Comparison of ENCODE assay signal across 8 mouse cellular contexts in genomic region chr10:92721771-92722619, GRCm38 (mm10). TPM values are rescaled to one million over a fixed set of nuclear protein-coding genes. Genes with fewer than 3 reads are reported as not detected.
DNase-seq lines count a peak whose midpoint lies in the region; ATAC-seq and TF ChIP-seq lines count a peak whose summit lies in the region.

Gene Nedd1 (minus strand): TSS chr10:92722420.

- peak within 1 kb of the TSS; percentile 79 for H3K4me3 ChIP-seq in hindbrain, embryonic 10.5 days
- H3K4me3 ChIP-seq in lung, postnatal 0 days (ENCODE audit: low read depth, low read length): peak within 1 kb of the TSS; percentile 90

- DNase-seq in MEL-GATA-1-ER (ENCODE audit: extremely low read depth, low read depth): peak; percentile 80
- DNase-seq in cerebellum, adult 8-10 months: peak; percentile 88
- DNase-seq in hindbrain, embryonic 10.5 days (ENCODE audit: low spot score): peak; percentile 94
- peak; percentile 87 for DNase-seq in layer of hippocampus, adult 9-11 months
- DNase-seq in lung, postnatal 0 days (ENCODE audit: low spot score): peak; percentile 95
- DNase-seq in ovary, postnatal 14 days (ENCODE audit: low spot score): peak; percentile 95
- peak; percentile 99 for DNase-seq in thymus, postnatal 14 days

- no peak for TF ChIP-seq CTCF in lung, postnatal 0 days (IDR thresholded peaks at IDR 0.05)

- peaks cover 21% of the 10 kb centered on the region for H3K36me3 ChIP-seq in hindbrain, embryonic 10.5 days
- H3K36me3 ChIP-seq in lung, postnatal 0 days (ENCODE audit: insufficient read depth, low read length): no peaks in the 10 kb centered on the region

- H3K27ac ChIP-seq in hindbrain, embryonic 10.5 days: peak within 1 kb of the TSS; percentile 97
- peak within 1 kb of the TSS; percentile 92 for H3K27ac ChIP-seq in lung, postnatal 0 days (ENCODE audit: low read length)

- ATAC-seq in frontal cortex, adult (ENCODE audit: low TSS enrichment): peak; percentile 99
- ATAC-seq in lung, postnatal 0 days: peak; percentile 99

- H3K4me2 ChIP-seq in lung, postnatal 0 days (replicated peaks; ENCODE audit: low read depth, low read length): peak within 1 kb of the TSS; percentile 84

- WGBS in hindbrain, embryonic 10.5 days: under 1% methylated on average over 57 of the region's 57 CpGs
- 1% methylated on average over 53 of the region's 57 CpGs for WGBS in lung, postnatal 0 days

- 0 out of 2 replicates have a peak, but pooled peaks have one; percentile 7 for TF ChIP-seq EP300 in lung, postnatal 0 days (IDR thresholded peaks at IDR 0.05)

- no peaks in the 10 kb centered on the region for H3K27me3 ChIP-seq in hindbrain, embryonic 10.5 days (ENCODE audit: insufficient read depth, poor library complexity, severe bottlenecking)
- no peaks in the 10 kb centered on the region for H3K27me3 ChIP-seq in lung, postnatal 0 days (replicated peaks; ENCODE audit: insufficient read depth, low read length)

- H3K9me3 ChIP-seq in hindbrain, embryonic 10.5 days: no peaks in the 10 kb centered on the region
- no peaks in the 10 kb centered on the region for H3K9me3 ChIP-seq in lung, postnatal 0 days (ENCODE audit: low read length)

- peaks cover 5% of the 10 kb centered on the region for H3K4me1 ChIP-seq in hindbrain, embryonic 10.5 days (replicated peaks)
- peaks cover 2% of the 10 kb centered on the region; the same call in 1 of the 2 replicates for H3K4me1 ChIP-seq in lung, postnatal 0 days (ENCODE audit: insufficient read depth, low read depth, low read length)

- H3K9ac ChIP-seq in lung, postnatal 0 days (replicated peaks; ENCODE audit: low read depth): peak within 1 kb of the TSS; percentile 83

RNA-seq across cellular contexts. Expression of gene Nedd1, which starts in this region (rescaled TPM):
- 46.7 and 56.8 TPM in 2 replicates for polyA plus RNA-seq in hindbrain, embryonic 10.5 days (2016; fragmentation: Nextera tagmentation; extraction: Ambion mirVana)
- polyA plus RNA-seq in lung, postnatal 0 days (2015; fragmentation: Nextera tagmentation; extraction: Ambion mirVana): 21.4 and 24.9 TPM in 2 replicates

Comparison
In these comparisons a context has a peak if more than half of its experiments do, and no peak if none do; other contexts are left out.
1. Peak in every context shown above with its lines: DNase-seq, ATAC-seq, H3K4me3 ChIP-seq and H3K27ac ChIP-seq.